Mouse (Mus musculus): ENCODE data around the gene Manba. TPM values are rescaled to one million over a fixed set of nuclear protein-coding genes. Genes with fewer than 3 reads are reported as not detected.

Manba gene
- polyA plus RNA-seq, 1 experiment from 2014 or later, result 9.2 TPM

DNA sequence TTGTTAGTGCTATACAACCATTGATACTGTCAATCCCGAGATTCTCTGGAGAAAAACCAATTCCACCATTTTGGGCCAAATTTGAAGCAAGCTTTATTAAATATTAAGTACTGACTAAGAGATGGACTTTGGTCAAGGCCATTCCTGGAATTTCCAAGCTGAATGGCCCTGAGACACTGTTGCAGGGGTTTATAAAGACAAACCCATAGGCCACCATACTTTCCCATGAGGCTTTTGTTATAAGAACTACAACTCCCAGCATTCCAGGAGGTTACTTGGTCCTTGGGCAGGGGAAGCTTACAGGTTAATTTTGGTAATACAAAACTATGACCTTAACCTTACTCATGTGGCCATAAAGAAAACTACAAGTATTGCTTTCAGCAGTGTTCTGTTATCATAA, 22.8 kb downstream of the Manba start:
- H3K4me3 ChIP-seq (ENCODE audit: low read depth, low read length), result no peak overlapping the region
- 95% methylated on average over 1 of the region's 1 CpGs for WGBS
- H3K4me2 ChIP-seq (replicated peaks; ENCODE audit: low read depth, low read length), result no peak overlapping the region
- TF ChIP-seq CTCF (IDR thresholded peaks at IDR 0.05) (no peak), EP300 (IDR thresholded peaks at IDR 0.05) (no peak)
- no peak for ATAC-seq
- H3K27me3 ChIP-seq (replicated peaks; ENCODE audit: insufficient read depth, low read length), result no peaks in the 10 kb centered on the region
- DNase-seq (ENCODE audit: low spot score), result no peak
- no peaks in the 10 kb centered on the region for H3K9me3 ChIP-seq (ENCODE audit: low read length)
- H3K4me1 ChIP-seq (ENCODE audit: insufficient read depth, low read depth, low read length), result 0 out of 2 replicates have a peak, but pooled peaks cover 3% of the 10 kb centered on the region
- H3K27ac ChIP-seq (ENCODE audit: low read length), result no peak overlapping the region
- no peaks in the 10 kb centered on the region for H3K36me3 ChIP-seq (ENCODE audit: insufficient read depth, low read length)
- no peak overlapping the region for H3K9ac ChIP-seq (replicated peaks; ENCODE audit: low read depth)

DNA sequence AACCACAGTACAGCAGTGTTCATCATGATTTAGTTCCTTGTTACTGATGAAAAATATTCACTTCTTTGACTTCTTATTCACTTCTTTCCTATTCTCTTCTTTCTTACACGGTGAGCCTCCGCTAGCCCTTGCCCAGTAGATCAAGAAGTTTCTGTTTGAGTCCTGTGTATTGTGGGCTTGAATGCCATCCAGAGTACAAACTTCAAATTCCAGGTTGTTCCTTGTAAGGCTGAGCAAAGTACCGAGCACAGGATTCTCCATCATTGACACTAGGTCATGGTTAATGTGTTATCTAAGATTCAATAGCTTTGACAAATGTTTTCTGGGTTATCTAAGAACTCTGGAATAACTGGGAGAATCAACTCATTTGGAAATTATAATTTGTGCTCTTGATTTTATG, 25.0 kb downstream of the Manba start:
- H3K36me3 ChIP-seq (ENCODE audit: insufficient read depth, low read length), result no peaks in the 10 kb centered on the region
- DNase-seq (ENCODE audit: low spot score) (no peak), ATAC-seq (no peak)
- 0 out of 2 replicates have a peak, but pooled peaks cover 3% of the 10 kb centered on the region for H3K4me1 ChIP-seq (ENCODE audit: insufficient read depth, low read depth, low read length)
- no peak overlapping the region for H3K9ac ChIP-seq (replicated peaks; ENCODE audit: low read depth)
- no peak for TF ChIP-seq EP300 (IDR thresholded peaks at IDR 0.05)
- TF ChIP-seq CTCF (IDR thresholded peaks at IDR 0.05), result no peak
- no peaks in the 10 kb centered on the region for H3K27me3 ChIP-seq (replicated peaks; ENCODE audit: insufficient read depth, low read length)
- H3K4me2 ChIP-seq (replicated peaks; ENCODE audit: low read depth, low read length), result no peak overlapping the region
- 85% methylated on average over 3 of the region's 3 CpGs for WGBS
- no peak overlapping the region for H3K27ac ChIP-seq (ENCODE audit: low read length)
- no peaks in the 10 kb centered on the region for H3K9me3 ChIP-seq (ENCODE audit: low read length)
- no peak overlapping the region for H3K4me3 ChIP-seq (ENCODE audit: low read depth, low read length)

DNA sequence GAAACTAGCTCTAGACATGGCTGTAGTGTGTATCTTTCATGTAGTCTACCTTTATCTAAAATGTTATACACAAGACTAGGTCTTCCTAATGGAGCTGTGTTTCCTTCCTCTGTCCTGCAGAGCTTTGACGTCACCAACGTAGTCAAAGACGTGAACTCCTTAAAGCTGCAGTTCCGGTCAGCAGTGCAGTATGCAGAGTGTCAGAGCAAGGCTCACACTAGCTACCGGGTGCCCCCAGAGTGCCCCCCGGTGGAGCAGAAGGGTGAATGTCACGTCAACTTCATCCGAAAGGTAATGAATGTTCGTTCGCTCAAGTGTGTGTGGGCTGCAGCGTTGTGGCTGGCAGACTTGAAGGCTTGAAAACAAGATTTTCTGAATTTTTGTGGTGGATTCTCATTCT, 26.3 kb downstream of the Manba start:
- no peaks in the 10 kb centered on the region for H3K9me3 ChIP-seq (ENCODE audit: low read length)
- 0 out of 2 replicates have a peak, but pooled peaks cover 3% of the 10 kb centered on the region for H3K4me1 ChIP-seq (ENCODE audit: insufficient read depth, low read depth, low read length)
- DNase-seq (ENCODE audit: low spot score), result peak; percentile 66
- H3K27me3 ChIP-seq (replicated peaks; ENCODE audit: insufficient read depth, low read length), result no peaks in the 10 kb centered on the region
- no peak overlapping the region for H3K27ac ChIP-seq (ENCODE audit: low read length)
- WGBS, result 30% methylated on average over 11 of the region's 11 CpGs
- no peak overlapping the region for H3K9ac ChIP-seq (replicated peaks; ENCODE audit: low read depth)
- no peaks in the 10 kb centered on the region for H3K36me3 ChIP-seq (ENCODE audit: insufficient read depth, low read length)
- ATAC-seq, result peak; percentile 87
- TF ChIP-seq EP300 (IDR thresholded peaks at IDR 0.05) (no peak), CTCF (IDR thresholded peaks at IDR 0.05) (peak; percentile 59)
- H3K4me2 ChIP-seq (replicated peaks; ENCODE audit: low read depth, low read length), result no peak overlapping the region
- no peak overlapping the region for H3K4me3 ChIP-seq (ENCODE audit: low read depth, low read length)

DNA sequence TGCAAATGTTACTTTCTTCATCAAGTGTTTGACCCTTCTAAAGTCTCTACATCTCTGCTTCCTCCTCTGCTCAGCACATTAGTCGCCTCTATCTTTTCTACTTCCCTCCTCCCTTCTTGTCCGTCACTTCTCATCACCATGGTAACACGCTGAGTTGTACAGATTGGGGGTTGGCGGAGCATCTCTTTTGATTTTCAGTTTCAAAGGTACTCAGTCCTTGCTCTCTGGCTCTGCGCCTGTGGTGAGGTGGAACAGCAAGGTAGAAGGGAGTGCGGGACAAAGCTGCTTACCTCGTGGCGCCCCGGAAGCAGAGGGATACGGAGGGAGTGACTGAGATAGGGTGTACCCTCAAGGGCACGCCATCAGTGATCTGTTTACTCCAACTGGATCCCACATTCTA, 27.9 kb downstream of the Manba start:
- DNase-seq (ENCODE audit: low spot score) (no peak), ATAC-seq (no peak)
- Histone ChIP-seq H3K27ac (ENCODE audit: low read length) (no peak overlapping the region), H3K4me2 (replicated peaks; ENCODE audit: low read depth, low read length) (no peak overlapping the region), H3K4me3 (ENCODE audit: low read depth, low read length) (no peak overlapping the region), H3K4me1 (ENCODE audit: insufficient read depth, low read depth, low read length) (0 out of 2 replicates have a peak, but pooled peaks cover 3% of the 10 kb centered on the region), H3K36me3 (ENCODE audit: insufficient read depth, low read length) (no peaks in the 10 kb centered on the region), H3K27me3 (replicated peaks; ENCODE audit: insufficient read depth, low read length) (no peaks in the 10 kb centered on the region), H3K9me3 (ENCODE audit: low read length) (no peaks in the 10 kb centered on the region), H3K9ac (replicated peaks; ENCODE audit: low read depth) (no peak overlapping the region)
- TF ChIP-seq CTCF (IDR thresholded peaks at IDR 0.05) (no peak), EP300 (IDR thresholded peaks at IDR 0.05) (no peak)
- WGBS, result 46% methylated on average over 11 of the region's 11 CpGs

DNA sequence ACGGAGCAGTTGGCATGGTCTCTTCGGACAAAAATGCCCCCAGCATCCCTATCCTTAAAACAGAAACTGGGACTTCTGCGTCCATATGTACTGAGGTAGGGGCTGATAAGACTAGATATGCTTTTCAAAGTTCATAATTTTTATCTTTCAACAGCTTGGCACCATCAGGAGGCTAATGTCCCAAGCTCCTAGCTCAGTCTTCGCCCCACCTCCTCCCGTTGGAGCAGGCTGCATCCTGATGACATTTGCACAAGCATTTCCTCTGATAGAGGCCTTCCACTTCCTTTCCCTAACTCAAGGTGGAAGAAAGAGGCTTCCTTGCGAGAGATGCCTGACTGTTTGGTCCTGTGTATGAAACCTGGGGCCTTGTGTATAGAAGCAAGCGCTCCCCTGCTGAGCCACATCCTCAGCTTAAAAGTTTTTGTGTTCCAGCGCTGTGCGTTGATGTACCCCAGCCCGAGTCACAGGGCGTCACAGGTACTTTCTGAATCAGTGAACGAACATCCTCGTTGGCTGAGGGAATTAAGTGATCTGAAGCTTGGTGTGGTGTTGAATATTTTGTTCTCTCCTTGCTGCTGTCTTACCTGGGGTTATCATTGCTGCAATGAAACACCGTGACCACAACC, 28.5 kb downstream of the Manba start:
- Histone ChIP-seq H3K27me3 (replicated peaks; ENCODE audit: insufficient read depth, low read length) (no peaks in the 10 kb centered on the region), H3K9ac (replicated peaks; ENCODE audit: low read depth) (no peak overlapping the region), H3K4me3 (ENCODE audit: low read depth, low read length) (no peak overlapping the region), H3K4me2 (replicated peaks; ENCODE audit: low read depth, low read length) (no peak overlapping the region), H3K9me3 (ENCODE audit: low read length) (no peaks in the 10 kb centered on the region), H3K36me3 (ENCODE audit: insufficient read depth, low read length) (no peaks in the 10 kb centered on the region), H3K27ac (ENCODE audit: low read length) (no peak overlapping the region), H3K4me1 (ENCODE audit: insufficient read depth, low read depth, low read length) (0 out of 2 replicates have a peak, but pooled peaks cover 3% of the 10 kb centered on the region)
- TF ChIP-seq EP300 (IDR thresholded peaks at IDR 0.05), result no peak
- no peak for TF ChIP-seq CTCF (IDR thresholded peaks at IDR 0.05)
- 74% methylated on average over 14 of the region's 14 CpGs for WGBS
- ATAC-seq (no peak), DNase-seq (ENCODE audit: low spot score) (no peak)

DNA sequence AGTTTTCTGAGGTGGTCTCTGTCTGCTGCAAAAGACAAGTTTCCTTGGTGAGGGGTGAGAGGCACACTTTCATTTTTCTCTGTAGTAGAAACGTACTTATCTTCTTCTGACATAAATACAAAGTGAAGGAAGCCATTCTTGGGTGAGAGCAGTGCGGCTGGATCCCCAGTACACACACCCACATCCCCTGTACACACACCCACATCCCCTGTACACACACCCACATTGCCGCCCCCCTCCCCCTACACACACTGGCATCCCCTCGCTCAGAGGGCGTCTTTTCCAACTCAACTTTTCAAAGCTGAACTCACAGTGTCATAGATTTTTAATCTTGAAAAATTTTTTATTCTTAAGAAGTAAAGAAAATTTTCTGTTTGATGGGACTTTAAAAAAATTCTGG, 29.8 kb downstream of the Manba start:
- no peak overlapping the region for H3K4me2 ChIP-seq (replicated peaks; ENCODE audit: low read depth, low read length)
- H3K27me3 ChIP-seq (replicated peaks; ENCODE audit: insufficient read depth, low read length), result no peaks in the 10 kb centered on the region
- H3K27ac ChIP-seq (ENCODE audit: low read length), result no peak overlapping the region
- no peak for TF ChIP-seq EP300 (IDR thresholded peaks at IDR 0.05)
- TF ChIP-seq CTCF (IDR thresholded peaks at IDR 0.05), result no peak
- no peaks in the 10 kb centered on the region for H3K36me3 ChIP-seq (ENCODE audit: insufficient read depth, low read length)
- H3K9ac ChIP-seq (replicated peaks; ENCODE audit: low read depth), result no peak overlapping the region
- H3K4me3 ChIP-seq (ENCODE audit: low read depth, low read length), result no peak overlapping the region
- WGBS, result 63% methylated on average over 5 of the region's 5 CpGs
- DNase-seq (ENCODE audit: low spot score), result no peak
- H3K9me3 ChIP-seq (ENCODE audit: low read length), result no peaks in the 10 kb centered on the region
- ATAC-seq, result no peak
- 0 out of 2 replicates have a peak, but pooled peaks cover 3% of the 10 kb centered on the region for H3K4me1 ChIP-seq (ENCODE audit: insufficient read depth, low read depth, low read length)

Measured in lung, postnatal 0 days (tissue).